ENCODE assay signal across 14 mouse cellular contexts in genomic region chr2:12305064-12305650, GRCm38 (mm10). TPM values are rescaled to one million over a fixed set of nuclear protein-coding genes. Genes with fewer than 3 reads are reported as not detected.
"Had no signal": no experiment of that assay in that cellular context is flagged by ENCODE, and none has a peak within 500 bp of the region (broad histone marks: within the 10 kb centered on the region; RNA-seq: fewer than 3 reads in every experiment).

No protein-coding gene starts in this region.

- H3K27me3 ChIP-seq: stomach, embryonic 15.5 days had no signal

- H3K9ac ChIP-seq: hindbrain, embryonic 15.5 days; liver, embryonic 15.5 days; midbrain, embryonic 13.5 days; stomach, embryonic 15.5 days had no signal

- ATAC-seq: inflammation-experienced regulatory T-cells, adult 6 months; midbrain, embryonic 13.5 days had no signal

- H3K9me3 ChIP-seq: hindbrain, embryonic 15.5 days; liver, embryonic 15.5 days; midbrain, embryonic 13.5 days; stomach, embryonic 15.5 days had no signal

- H3K4me1 ChIP-seq: stomach, embryonic 15.5 days had no signal

- H3K27ac ChIP-seq: hindbrain, embryonic 15.5 days; kidney, postnatal 0 days; layer of hippocampus, adult 2 months; liver, embryonic 15.5 days; midbrain, embryonic 13.5 days; stomach, embryonic 15.5 days had no signal

- DNase-seq: kidney, adult 9 months; kidney, postnatal 36 days; left cerebral cortex, postnatal 4 days; right cerebral cortex, postnatal 14 days; thymus, adult 2 months; thymus, postnatal 25 days had no signal

- H3K4me2 ChIP-seq: hindbrain, embryonic 15.5 days; liver, embryonic 11.5 days; liver, embryonic 15.5 days; midbrain, embryonic 13.5 days; stomach, embryonic 15.5 days had no signal

- H3K4me3 ChIP-seq: hindbrain, embryonic 15.5 days; layer of hippocampus, adult 2 months; liver, embryonic 15.5 days; midbrain, embryonic 13.5 days; stomach, embryonic 15.5 days had no signal

- H3K36me3 ChIP-seq: hindbrain, embryonic 15.5 days; liver, embryonic 15.5 days; midbrain, embryonic 13.5 days; stomach, embryonic 15.5 days had no signal

RNA-seq across cellular contexts. Expression of gene Itga8, which starts 3.4 kb away (rescaled TPM):
- polyA plus RNA-seq: inflammation-experienced regulatory T-cells, adult 6 months had no signal
